Mouse (Mus musculus) lung, adult 2 months (tissue): ENCODE results near the gene Fmo6.

Source experiments
- CTCF ChIP-seq: fragments of 200-500 bp; IDR thresholded peaks from 2 replicates; pipeline ENCODE4 v1.5.1; 2011; ENCODE audit warnings: mild to moderate bottlenecking, low read length, control low read depth; ENCODE audit not compliant: insufficient read depth
- POLR2A ChIP-seq: fragments of 200-500 bp; IDR thresholded peaks from 2 replicates; pipeline ENCODE4 v1.6.1; 2011; ENCODE audit warnings: low read depth, mild to moderate bottlenecking, control low read depth, low read length, borderline replicate concordance; ENCODE audit errors: extremely low read depth

GRCm38 (mm10) chr1:162929146-162929545 is 8.2 kb downstream of the Fmo6 start:
- TF ChIP-seq POLR2A (no peak), CTCF (no peak)
